Mouse (Mus musculus): ENCODE data around the gene Ankrd65.

DNA sequence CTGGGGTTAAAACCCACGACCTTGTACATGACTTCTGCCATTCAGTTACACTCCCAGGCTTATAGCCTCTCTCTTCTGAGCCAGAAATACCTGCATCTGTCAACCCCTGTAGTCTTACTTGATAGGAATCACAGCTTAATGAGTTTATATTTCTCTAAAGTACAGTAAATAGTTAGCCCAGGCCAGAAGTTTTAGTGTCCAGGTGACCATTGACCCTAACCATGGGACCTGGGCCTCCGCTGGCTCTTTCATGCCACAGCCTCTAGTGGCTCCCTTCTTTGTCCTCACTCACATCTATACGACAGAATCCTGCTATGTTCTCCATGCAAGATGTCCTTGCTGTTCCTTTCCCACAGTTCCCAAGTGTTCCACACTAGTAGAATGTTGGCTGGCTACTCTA lies 17.6 kb downstream of the Ankrd65 start:
- TF ChIP-seq CTCF (IDR thresholded peaks at IDR 0.05; ENCODE audit: borderline replicate concordance, extremely low read depth, insufficient read depth, insufficient read length) (no peak), POLR2A (IDR thresholded peaks at IDR 0.05; ENCODE audit: borderline replicate concordance, extremely low read depth, insufficient read depth, insufficient read length, poor library complexity, severe bottlenecking) (no peak)
